Mouse (Mus musculus): Measurements from ENCODE around the gene Rrm1.

DNA sequence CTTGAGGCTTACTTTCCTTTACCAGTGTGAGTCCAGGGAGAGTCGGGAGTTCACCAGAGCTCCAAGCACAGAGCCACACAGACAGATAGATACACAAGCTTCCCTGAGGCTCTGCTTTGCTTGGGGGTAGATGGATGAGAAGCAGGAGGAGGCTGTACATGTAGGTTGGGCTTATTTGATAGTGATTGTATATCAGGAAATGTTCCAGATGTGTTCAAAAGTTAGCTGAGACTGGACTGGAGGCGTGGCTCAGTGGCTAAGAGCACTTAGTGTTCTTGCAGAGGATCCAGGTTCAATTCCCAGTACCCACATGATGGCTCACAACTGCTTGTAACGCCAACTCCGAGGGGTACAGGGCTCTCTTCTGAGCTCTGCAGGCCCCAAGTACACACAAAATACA, 36.9 kb downstream of the Rrm1 start:
- TF ChIP-seq CTCF (IDR thresholded peaks at IDR 0.05; ENCODE audit: borderline replicate concordance, insufficient read depth, low read length), result no peak
- no peak for TF ChIP-seq POLR2A (IDR thresholded peaks at IDR 0.05; ENCODE audit: low read depth, low read length)

All from embryonic fibroblast, embryonic 13.5 days (primary cell).